Mouse (Mus musculus): ENCODE measurements around the gene 1810024B03Rik.

DNA sequence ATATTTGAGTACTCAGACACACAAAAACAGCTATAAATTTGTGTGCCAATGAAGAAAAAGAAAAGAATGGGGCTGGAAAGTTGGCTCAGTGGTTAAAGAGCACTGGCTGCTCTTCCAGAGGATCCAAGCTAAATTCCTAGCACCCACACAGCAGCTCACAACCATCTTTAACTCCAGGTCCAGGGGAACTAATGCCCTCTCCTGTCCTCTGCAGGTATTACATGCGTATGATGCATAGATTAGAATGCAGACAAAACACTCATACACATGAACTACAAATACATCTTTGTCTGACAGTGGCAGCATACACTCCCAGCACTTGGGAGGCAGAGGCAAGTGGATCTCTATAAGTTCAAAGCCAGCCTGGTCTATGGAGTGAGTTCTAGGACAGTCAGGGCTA, 68.5 kb downstream of the 1810024B03Rik start:
- TF ChIP-seq MAFK (IDR thresholded peaks at IDR 0.05; ENCODE audit: insufficient read depth, low read depth, low read length) (no peak), CHD2 (IDR thresholded peaks at IDR 0.05; ENCODE audit: low read depth, low read length) (no peak), ZC3H11A (IDR thresholded peaks at IDR 0.05; ENCODE audit: borderline replicate concordance, low read depth, low read length) (no peak), ZNF384 (IDR thresholded peaks at IDR 0.05; ENCODE audit: low read depth, low read length) (no peak)

Data from ES-E14 (cell line).